9 mouse cellular contexts compared by ENCODE assay signal in the genomic region with DNA sequence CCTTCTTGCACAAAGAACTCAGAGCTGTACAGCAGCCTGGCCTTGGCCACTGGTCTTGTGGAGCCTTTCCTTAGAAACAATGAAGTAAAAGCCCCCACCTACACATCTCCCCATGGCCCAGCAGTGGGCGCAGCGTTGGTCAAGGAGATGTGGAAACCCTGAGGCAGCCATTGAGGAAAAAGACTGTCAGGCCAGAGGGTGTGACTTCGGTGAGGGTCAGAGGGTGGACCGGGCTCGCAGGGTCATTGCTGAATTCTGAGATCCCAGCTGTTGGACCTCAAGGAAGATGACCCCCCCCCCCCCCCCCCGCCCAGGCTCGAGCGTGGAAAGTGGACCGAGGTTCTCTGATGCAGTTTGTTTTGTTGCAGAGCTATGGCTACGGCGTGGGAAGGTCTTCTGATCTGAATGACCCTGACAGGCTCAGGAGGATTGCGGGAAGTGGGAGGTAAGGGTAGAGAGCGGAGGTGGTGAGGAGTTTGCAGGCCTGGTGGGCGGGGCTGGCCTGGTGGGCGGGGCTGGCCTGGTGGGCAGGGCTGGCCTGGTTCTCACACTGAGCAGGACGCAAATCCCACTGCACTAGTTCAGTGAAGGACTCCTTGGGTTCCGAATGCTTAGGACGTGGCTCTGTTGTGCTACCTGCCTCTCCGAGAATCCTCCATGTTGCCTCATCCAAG. TPM values are rescaled to one million over a fixed set of nuclear protein-coding genes. Genes with fewer than 3 reads are reported as not detected.
A peak's percentile ranks its signal among the peaks of the same experiment; 100 is the strongest.
DNase-seq lines count a peak whose midpoint lies in the region; ATAC-seq and TF ChIP-seq lines count a peak whose summit lies in the region.
"Had no signal": no experiment of that assay in that cellular context is flagged by ENCODE, and none has a peak within 500 bp of the region (broad histone marks: within the 10 kb centered on the region; RNA-seq: fewer than 3 reads in every experiment).

No protein-coding gene starts in this region.

- no peaks in the 10 kb centered on the region for H3K27me3 ChIP-seq in embryonic facial prominence, embryonic 15.5 days
- H3K27me3 ChIP-seq in heart, embryonic 14.5 days (ENCODE audit: control insufficient read depth, insufficient read depth, low read length): no peaks in the 10 kb centered on the region
- H3K27me3 ChIP-seq in kidney, embryonic 16.5 days (ENCODE audit: insufficient read depth, low read length): no peaks in the 10 kb centered on the region

- peak overlapping the region; percentile 6; the same call in 1 of the 2 replicates for H3K9ac ChIP-seq in embryonic facial prominence, embryonic 15.5 days
- H3K9ac ChIP-seq in heart, embryonic 14.5 days (ENCODE audit: low read length): peak overlapping the region; percentile 58
- peak overlapping the region; percentile 47 for H3K9ac ChIP-seq in kidney, embryonic 16.5 days (replicated peaks; ENCODE audit: low read length)

- 11% methylated on average over 16 of the region's 19 CpGs for WGBS in embryonic facial prominence, embryonic 15.5 days
- 10% methylated on average over 18 of the region's 19 CpGs for WGBS in heart, embryonic 14.5 days
- WGBS in kidney, embryonic 16.5 days: 6% methylated on average over 19 of the region's 19 CpGs

- H3K4me2 ChIP-seq in embryonic facial prominence, embryonic 15.5 days (replicated peaks): peak overlapping the region; percentile 58
- peak overlapping the region; percentile 70 for H3K4me2 ChIP-seq in heart, embryonic 14.5 days (ENCODE audit: low read length)
- peak overlapping the region; percentile 64 for H3K4me2 ChIP-seq in kidney, embryonic 16.5 days (replicated peaks; ENCODE audit: low read depth, low read length)

- H3K27ac ChIP-seq in left cerebral cortex, adult 2 months: no peak overlapping the region
- H3K27ac ChIP-seq in embryonic facial prominence, embryonic 15.5 days (replicated peaks): 0 out of 2 replicates have a peak overlapping the region, but pooled peaks have one; percentile 39
- H3K27ac ChIP-seq in heart, embryonic 14.5 days (replicated peaks in 1 of 2; ENCODE audit: control insufficient read depth in 1 of 2, insufficient read depth in 1 of 2, low read depth in 2 of 2, low read length in 2 of 2): peak overlapping the region; percentile 40 to 69
- peak overlapping the region; percentile 86 for H3K27ac ChIP-seq in kidney, embryonic 16.5 days (ENCODE audit: low read length)

- intact Hi-C loops in left cerebral cortex, adult 2 months (cut with DNase I): no loop called here
- intact Hi-C loops in left cerebral cortex, postnatal 36 days (cut with DNase I): no loop called here

- H3K4me3 ChIP-seq in left cerebral cortex, adult 2 months: 0 out of 2 replicates have a peak overlapping the region, but pooled peaks have one; percentile 16
- H3K4me3 ChIP-seq in embryonic facial prominence, embryonic 15.5 days (replicated peaks): peak overlapping the region; percentile 40
- H3K4me3 ChIP-seq in heart, embryonic 14.5 days (ENCODE audit: control insufficient read depth in 1 of 2, insufficient read depth in 1 of 2, low read depth in 1 of 2, low read length in 2 of 2): peak overlapping the region; percentile 29 to 30
- peak overlapping the region; percentile 33 for H3K4me3 ChIP-seq in kidney, embryonic 16.5 days (ENCODE audit: low read length)

- TF ChIP-seq CTCF in left cerebral cortex, adult 2 months (IDR thresholded peaks at IDR 0.05): no peak

- H3K9me3 ChIP-seq in embryonic facial prominence, embryonic 15.5 days (replicated peaks): no peaks in the 10 kb centered on the region
- no peaks in the 10 kb centered on the region for H3K9me3 ChIP-seq in heart, embryonic 14.5 days (ENCODE audit: control insufficient read depth, low read length)
- H3K9me3 ChIP-seq in kidney, embryonic 16.5 days (ENCODE audit: low read length): no peaks in the 10 kb centered on the region
- H3K9me3 ChIP-seq: G1E had no signal

- DNase-seq in left cerebral cortex, adult 2 months (ENCODE audit: extremely low spot score in 1 of 2, low spot score in 2 of 2): no peak
- no peak for DNase-seq in left cerebral cortex, postnatal 36 days (ENCODE audit: low spot score in 2 of 2)
- peak; percentile 93 for DNase-seq in lung, postnatal 36 days
- DNase-seq in retina, postnatal 1 day: peak; percentile 91

- peak; percentile 67 for ATAC-seq in embryonic facial prominence, embryonic 15.5 days (ENCODE audit: insufficient number of reproducible peaks, low FRiP score, low TSS enrichment, low read depth)
- ATAC-seq in heart, embryonic 14.5 days (ENCODE audit: insufficient number of reproducible peaks, insufficient read depth, low FRiP score, low read depth): peak; percentile 79
- peak; percentile 95 for ATAC-seq in kidney, embryonic 16.5 days (ENCODE audit: low FRiP score, low TSS enrichment)
- ATAC-seq in frontal cortex, adult (ENCODE audit: low TSS enrichment): no peak

- no peaks in the 10 kb centered on the region for H3K36me3 ChIP-seq in embryonic facial prominence, embryonic 15.5 days
- no peaks in the 10 kb centered on the region for H3K36me3 ChIP-seq in heart, embryonic 14.5 days (ENCODE audit: control insufficient read depth, insufficient read depth, low read length)
- no peaks in the 10 kb centered on the region for H3K36me3 ChIP-seq in kidney, embryonic 16.5 days (ENCODE audit: insufficient read depth, low read length)
- H3K36me3 ChIP-seq: G1E had no signal

- peaks cover 12% of the 10 kb centered on the region for H3K4me1 ChIP-seq in embryonic facial prominence, embryonic 15.5 days
- peaks cover 23 to 24% of the 10 kb centered on the region in 2 experiments for H3K4me1 ChIP-seq in heart, embryonic 14.5 days (ENCODE audit: control insufficient read depth in 2 of 2, insufficient read depth in 2 of 2, low read length in 2 of 2)
- peaks cover 28% of the 10 kb centered on the region for H3K4me1 ChIP-seq in kidney, embryonic 16.5 days (ENCODE audit: insufficient read depth, low read length)

RNA-seq across cellular contexts. Expression of a gene that starts 32.6 kb away (rescaled TPM):
- 10 to 100 TPM; 12.9 to 14.6 TPM for total RNA-seq in left cerebral cortex, adult 2 months (2021)
- 10 to 100 TPM; 11.2 to 11.5 TPM for total RNA-seq in left cerebral cortex, postnatal 36 days (2021)
- 17.9 and 22.2 TPM in 2 replicates for polyA plus RNA-seq in embryonic facial prominence, embryonic 15.5 days (2015; fragmentation: Nextera tagmentation; extraction: Ambion mirVana)
- polyA plus RNA-seq in heart, embryonic 14.5 days (2014; fragmentation: Nextera tagmentation; extraction: Ambion mirVana): 140 and 160 TPM in 2 replicates
- polyA plus RNA-seq in kidney, embryonic 16.5 days (2015; fragmentation: Nextera tagmentation; extraction: Ambion mirVana): 41.6 and 48.3 TPM in 2 replicates

RNA-seq across cellular contexts. Expression of a gene that starts 50.2 kb away (rescaled TPM):
- total RNA-seq in left cerebral cortex, adult 2 months (2021): 1 to 10 TPM; 3.5 to 3.7 TPM
- total RNA-seq in left cerebral cortex, postnatal 36 days (2021): 1 to 10 TPM; 3.5 TPM
- polyA plus RNA-seq in embryonic facial prominence, embryonic 15.5 days (2015; fragmentation: Nextera tagmentation; extraction: Ambion mirVana): 5.0 and 6.0 TPM in 2 replicates
- polyA plus RNA-seq in heart, embryonic 14.5 days (2014; fragmentation: Nextera tagmentation; extraction: Ambion mirVana): 1.2 and 1.3 TPM in 2 replicates
- 8.3 and 9.0 TPM in 2 replicates for polyA plus RNA-seq in kidney, embryonic 16.5 days (2015; fragmentation: Nextera tagmentation; extraction: Ambion mirVana)
- polyA plus RNA-seq: G1E had no signal

Comparison
In these comparisons a context has a peak if more than half of its experiments do, and no peak if none do; other contexts are left out.
1. DNase-seq: peak in lung, postnatal 36 days (single experiment) and retina, postnatal 1 day (single experiment); none in left cerebral cortex, adult 2 months (0 of 2) and left cerebral cortex, postnatal 36 days (0 of 2).
2. H3K9ac ChIP-seq: peak in every context shown above with its lines; median percentile 58 in heart, embryonic 14.5 days; 47 in kidney, embryonic 16.5 days; 6 in embryonic facial prominence, embryonic 15.5 days.
3. Peak in every context shown above with its lines, with median percentiles within 50 percentile points of each other: H3K4me3 ChIP-seq and H3K4me2 ChIP-seq.